Mouse (Mus musculus) retina, postnatal 7 days (tissue): Measurements from ENCODE around the gene Hlcs.

ENCODE experiments used
- DNase-seq: peaks from one replicate; pipeline ENCODE4 v3.0.0-alpha.2; 2012; ENCODE audit warnings: low read depth, low spot score

The Hlcs gene

GRCm38 (mm10) chr16:94096479-94096878, 216.9 kb downstream of the Hlcs start:
- no peak for DNase-seq

DNA sequence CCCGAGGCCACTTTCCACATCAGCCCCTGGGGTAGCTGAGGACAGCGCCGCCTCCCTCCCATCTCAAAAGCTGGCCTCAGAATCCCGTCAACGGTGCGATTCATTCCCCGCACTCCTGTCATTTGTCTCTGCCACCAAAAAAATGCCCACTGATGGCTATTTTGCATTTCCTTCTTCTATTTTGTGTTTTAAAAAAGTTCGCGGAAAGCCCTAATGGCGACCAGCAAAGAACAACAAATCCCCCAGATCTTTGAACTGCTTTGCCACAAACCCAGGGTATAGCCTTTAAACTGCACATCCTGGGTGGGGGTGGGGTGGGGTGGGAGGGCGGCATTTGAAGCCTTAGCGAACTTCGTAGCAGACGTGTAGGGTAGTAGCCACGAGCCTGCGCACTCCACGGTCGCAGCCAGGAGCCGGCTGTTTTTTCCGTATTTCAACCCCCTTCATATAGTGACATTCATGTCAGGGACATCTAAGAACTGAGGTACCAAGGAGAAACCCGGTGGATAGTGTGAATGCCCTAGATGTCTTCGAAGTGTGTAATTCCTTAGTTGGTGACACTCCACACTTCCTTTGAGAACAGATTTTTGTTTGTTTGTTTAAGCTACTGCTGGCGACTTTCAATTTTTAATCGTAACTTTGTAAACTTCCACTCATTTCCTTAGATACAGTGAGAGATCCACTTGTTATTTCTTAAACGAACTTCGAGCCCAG, 218.1 kb downstream of the Hlcs start:
- no peak for DNase-seq

GRCm38 (mm10) chr16:94094251-94095108, 218.9 kb downstream of the Hlcs start:
- DNase-seq, result no peak

GRCm38 (mm10) chr16:94093151-94093863, 220.1 kb downstream of the Hlcs start:
- no peak for DNase-seq

GRCm38 (mm10) chr16:94092511-94093150, 220.7 kb downstream of the Hlcs start:
- no peak for DNase-seq

DNA sequence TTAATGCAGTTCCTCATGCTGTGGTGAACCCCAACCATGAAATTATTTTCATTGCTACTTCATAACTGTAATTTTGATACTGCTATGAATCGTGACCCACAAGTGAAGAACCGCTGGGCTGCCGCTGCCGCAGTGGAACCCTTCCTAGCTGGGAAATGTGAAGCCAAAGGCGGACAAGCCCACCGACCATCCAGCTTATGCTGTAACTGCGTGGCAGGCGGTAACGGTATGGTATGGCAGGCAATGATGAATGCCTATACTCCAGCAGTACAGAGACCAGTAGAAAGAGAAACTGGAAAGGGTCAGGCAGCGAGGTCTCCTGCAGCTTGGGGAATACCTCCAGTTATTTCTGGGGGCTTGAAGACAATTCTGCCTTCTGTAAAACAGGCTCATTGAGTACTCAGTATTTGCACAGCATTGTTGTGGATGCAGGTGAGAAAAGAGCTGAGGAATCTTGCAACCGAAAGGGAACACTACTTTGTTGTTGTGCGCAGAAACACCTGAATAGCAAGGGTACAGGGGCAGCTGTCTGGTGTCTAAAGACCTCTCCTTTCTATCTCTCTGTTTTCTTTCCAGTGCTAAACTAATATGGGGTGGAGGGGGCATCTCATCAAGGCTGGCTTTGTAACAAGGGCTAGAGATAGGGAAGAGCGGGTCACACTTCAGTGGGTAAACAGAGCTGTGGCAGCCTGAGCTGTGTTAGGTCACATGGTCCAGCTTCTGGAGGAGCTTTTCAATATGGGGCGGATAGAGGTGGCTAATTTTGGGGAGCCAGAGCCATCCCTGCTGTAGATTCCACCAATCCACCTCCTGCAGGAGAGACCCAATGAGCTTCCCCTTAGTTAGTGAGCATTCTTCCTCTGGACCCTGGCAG, 224.3 kb downstream of the Hlcs start:
- no peak for DNase-seq

- no peak for DNase-seq
These were observed 225.1 kb downstream of the Hlcs start for GRCm38 (mm10) chr16:94088226-94088748.

DNA sequence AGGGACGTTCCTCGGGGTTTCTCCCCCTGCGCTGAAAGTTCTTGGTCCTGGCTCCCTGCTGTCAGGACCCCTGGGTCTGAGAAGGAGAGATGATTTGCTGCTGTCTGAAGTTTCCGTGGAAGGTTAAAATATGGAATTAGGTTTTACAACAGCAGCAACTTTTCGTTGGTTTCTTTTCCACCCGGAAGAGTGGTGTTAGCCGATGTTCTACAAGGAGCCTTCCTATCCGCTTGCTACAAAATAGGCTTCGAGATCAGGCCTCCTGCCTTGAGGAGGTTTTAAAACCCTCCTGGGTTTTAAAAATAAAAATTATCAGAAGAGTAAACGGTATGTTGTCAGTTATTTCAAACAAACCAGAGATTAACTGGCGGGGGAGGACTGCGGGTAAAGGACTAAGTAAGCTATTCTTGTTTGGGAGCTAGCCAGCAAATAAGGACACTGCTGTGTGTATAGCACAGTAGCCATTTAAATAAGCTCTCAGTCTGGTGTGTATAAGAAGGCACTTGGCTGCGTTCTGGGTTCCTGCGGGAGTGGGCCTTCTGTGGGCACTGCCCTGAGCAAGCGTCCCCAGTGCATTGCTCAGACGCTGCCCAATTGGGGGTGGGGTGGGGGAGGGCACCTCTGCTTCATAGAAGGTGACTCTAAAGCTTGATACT, 225.7 kb downstream of the Hlcs start:
- DNase-seq, result no peak

DNA sequence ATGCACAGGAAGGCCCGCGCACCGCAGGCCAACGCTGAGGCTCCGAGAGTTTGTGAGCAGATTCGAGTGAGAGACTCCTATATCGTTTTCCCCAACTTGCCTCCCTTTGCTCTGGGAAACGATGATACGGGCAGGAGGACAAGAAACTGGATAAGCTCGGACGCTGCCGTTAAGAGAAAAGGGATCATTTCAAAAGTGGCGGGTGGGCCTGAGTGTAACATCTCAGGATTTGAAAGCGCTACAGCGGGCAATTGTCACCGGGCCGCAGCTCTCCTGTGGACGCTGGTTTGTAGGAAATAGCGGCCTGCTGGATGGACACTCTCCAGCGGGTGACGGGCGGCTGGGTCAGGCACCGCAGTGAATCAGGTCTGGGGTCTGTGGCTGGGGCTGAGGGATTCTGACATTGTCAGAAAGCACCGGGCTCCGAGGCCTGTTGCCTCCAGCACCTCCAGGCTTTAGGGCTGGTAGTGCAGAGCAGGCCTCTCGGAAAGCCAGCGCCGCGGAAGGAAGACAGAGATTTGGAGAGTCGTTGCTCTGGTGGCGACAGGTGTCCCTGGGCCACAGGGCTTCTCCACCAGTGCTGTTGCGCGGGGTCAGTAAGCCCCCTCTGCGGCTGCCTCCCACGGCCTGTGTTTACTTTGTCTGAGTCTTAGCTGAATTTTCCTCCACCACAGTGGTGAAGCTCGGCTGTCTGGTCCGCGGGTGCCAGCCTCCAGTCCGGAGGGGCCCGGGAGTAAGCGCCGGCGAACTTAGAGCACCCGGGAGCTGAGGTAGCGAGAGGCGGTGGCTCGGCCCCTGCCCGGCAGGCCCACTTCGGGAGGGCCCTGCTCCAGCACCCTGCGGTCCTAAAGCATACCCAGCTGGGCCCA, 226.4 kb downstream of the Hlcs start:
- no peak for DNase-seq

DNA sequence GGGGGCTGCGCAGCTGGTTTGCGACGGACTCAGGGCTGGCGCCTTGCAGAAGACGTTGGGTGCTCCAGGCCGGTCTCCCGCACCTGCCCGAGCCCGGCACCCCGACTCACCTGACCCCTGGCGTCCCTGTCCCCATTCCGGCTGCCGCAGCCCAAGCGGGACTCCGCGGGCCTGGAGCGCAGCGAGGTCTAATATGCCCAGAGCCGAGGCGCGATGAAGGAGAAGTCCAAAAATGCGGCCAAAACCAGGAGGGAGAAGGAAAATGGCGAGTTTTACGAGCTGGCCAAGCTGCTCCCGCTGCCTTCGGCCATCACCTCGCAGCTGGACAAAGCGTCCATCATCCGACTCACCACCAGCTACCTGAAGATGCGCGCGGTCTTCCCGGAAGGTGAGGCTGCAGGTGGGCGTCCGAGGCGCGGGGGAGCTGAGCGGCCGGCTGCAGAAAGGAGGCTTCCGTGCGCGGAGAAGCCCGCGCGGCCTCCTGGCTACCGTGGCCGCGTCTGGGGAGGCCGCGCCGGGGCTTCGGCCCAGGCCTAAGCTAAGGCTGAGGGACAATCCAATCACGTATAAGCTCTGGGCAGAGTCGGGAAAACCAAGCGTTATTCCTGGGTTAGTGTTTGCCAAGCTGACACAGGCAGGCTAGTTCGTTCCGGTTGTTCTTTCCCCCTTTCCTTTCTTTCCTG, 227.6 kb downstream of the Hlcs start:
- DNase-seq, result no peak

DNA sequence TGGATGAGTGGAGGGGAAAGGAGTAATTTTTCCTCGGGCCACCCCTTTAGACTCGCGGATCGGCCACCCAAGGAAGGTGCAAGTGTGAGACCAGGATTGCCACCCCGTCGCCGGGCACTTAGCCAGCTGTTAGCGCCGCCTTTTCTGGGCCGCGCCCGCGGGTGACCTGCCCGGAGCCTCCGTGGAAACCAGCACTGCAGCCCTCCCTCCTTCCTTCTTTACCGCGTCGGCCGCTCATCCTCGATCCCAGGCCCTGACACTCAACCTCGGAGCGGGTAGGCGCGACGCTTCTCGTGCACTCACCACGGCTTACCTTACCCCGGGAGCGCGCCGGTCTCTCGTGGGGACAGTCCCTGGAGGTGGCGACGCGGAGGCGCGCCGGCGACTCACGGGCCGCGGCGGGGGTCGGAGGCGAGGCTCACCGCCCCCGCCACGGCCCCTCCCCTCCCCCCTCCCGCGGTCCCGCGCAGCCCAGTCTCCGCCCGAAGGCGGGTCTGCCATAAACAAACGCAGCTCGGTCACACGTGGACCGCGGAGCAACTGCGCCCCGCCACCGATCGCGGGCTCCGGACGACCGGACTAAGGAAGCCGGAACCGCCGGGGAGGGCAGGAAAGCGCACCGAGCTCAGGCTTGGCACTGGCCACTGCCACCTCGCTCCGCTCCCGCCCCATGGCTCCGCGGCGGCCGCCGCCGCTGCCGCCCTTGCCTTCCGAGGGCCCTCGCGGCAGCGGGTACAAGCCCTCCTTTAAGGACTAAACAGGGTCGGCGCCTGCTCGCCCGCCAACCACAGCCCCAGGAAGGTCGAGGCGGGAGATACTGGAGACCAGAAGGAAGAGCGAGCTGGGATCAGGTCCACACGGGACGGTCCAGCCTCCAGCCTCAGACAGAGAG, 228.4 kb downstream of the Hlcs start, which contains the start of gene Sim2:
TSS of gene Sim2 (plus strand) at position 221 of the 892 bp plus-strand sequence.
- DNase-seq, result no peak

- DNase-seq, result no peak
These were observed 229.4 kb downstream of the Hlcs start for GRCm38 (mm10) chr16:94083848-94084525.

- DNase-seq, result no peak
These were observed 230.2 kb downstream of the Hlcs start for GRCm38 (mm10) chr16:94082960-94083847.

- no peak for DNase-seq
These were observed 231.2 kb downstream of the Hlcs start for GRCm38 (mm10) chr16:94081996-94082708.

GRCm38 (mm10) chr16:94081596-94081995, 231.8 kb downstream of the Hlcs start:
- DNase-seq, result no peak
